Mouse (Mus musculus) urinary bladder, postnatal 14 days (tissue): Measurements from ENCODE around the gene Tnfsf4.

Experiments
- DNase-seq: peaks from one replicate; pipeline ENCODE4 v3.0.0; 2021; ENCODE audit warnings: low spot score

Gene Tnfsf4

DNA sequence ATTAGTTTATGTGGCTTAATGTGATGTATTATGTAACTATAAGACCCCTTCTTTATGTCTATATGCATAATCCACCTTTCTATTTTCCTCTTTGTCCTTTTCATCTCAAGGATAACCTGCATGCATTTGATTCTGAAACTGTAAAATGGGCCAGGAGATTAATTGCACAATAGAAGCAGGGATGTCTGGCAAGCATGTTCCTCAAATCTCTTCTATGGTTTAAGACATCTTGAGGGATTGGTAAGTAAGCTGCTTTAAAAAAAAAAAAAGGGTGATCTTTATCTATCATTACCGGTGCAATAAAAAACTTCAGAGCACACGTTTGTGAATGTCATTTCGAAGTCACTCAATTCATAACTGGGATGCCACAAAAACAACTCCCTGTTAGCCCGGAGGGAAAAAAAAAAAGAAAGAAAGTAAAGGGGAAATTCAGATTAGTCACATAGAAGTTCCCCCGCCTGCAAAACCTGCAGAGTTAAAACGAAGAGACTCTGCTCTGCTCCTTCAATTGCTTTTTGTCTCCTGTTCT is at the start of gene Tnfsf4:
TSS of gene Tnfsf4 (plus strand) at position 479 of the 529 bp plus-strand sequence.
- DNase-seq: no peak

DNA sequence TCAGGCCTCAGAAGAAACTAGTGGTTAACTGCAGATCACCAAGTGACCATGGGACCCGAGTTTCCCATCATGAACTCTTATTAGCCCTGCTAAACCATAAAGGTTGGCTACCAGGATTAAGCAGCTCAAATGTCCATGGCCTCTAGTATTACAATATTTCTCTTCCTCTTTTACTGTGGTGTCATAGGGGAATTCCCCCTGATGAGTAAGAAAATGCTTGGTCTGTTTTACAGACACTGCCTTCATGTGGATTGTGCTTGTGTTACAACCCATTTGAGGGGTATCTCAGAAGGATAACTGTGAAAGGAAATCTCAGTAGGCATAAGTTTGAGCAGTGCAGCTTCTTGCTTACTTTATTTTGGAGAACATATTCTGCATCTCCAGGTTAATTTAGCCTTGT is 44.2 kb upstream of the Tnfsf4 start:
- DNase-seq: no peak

DNA sequence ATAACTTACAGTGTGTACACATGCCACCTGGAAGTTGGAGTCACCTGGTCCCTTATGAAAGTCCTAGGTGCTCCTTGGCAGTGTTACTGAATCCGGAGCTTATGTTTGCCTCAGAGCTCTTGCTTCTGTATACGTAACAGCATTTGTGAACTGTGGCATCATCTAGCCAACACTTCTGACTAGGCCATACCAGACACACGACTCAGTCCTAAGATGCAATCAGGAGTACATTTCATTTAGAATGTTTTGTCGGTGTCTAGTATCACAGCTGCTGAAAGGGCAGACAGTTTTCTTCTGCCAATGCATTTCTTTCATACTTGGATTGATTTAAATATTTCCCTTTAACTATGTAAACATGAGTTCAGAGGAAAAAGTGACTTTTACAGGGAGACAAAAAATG is 30.2 kb upstream of the Tnfsf4 start:
- DNase-seq: no peak

DNA sequence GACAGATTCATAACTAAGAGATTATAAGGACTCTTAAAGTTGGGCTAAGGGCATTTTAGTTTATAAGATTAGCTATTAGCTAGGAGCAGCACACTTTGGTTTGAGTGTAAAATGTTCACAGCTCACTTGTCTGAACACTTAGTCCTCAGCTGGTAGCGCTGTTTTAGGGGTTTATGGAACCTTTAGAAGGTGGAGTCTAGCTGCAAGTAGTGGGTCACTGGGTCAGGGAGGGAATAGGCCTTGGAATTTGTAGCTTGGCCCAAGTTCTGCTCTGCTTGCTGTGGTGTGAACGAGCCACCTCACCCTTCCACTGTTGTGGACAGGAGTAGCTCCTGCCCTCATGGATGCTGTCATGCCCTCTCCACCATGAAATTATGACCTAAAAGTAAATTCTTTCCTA is 23.3 kb upstream of the Tnfsf4 start:
- DNase-seq: no peak

DNA sequence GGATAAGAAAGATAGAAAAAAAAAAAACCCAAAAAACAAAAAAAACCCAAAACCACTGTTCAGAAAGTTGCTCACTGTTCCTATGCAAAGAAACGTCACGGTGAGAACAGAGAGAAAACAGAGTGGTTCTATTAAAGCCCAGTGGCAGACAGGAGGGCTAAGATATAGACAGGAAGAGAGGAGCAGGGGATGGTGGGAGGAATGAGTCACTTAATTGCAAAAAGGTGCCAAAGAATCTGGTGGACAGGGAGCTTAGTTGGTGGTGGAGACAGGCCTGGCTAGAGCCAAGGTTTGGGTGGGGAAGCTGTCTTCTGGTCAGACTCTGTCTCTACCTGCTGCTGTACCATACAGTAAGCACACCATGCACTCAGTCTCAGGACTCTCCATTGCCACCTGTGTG is 19.3 kb upstream of the Tnfsf4 start:
- DNase-seq: no peak

DNA sequence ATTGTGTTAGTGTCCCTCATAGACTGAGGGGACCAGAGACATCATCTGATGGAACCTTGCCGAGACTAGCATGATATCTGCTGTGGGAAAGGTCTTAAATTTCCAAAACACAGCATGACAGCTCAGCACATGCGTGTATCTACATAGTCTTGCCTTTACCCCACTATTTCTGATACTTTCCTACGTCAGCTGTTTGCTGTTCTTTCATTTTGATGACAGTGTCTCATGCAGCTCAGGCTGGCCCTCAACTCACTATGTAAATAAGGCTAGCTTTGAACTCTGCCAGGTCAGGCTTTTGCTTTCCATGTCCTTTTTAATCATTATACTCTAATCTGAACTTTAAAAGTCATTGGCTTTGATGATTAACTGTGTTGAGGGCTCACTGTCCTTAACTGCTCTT is 16.6 kb upstream of the Tnfsf4 start:
- no peak for DNase-seq

DNA sequence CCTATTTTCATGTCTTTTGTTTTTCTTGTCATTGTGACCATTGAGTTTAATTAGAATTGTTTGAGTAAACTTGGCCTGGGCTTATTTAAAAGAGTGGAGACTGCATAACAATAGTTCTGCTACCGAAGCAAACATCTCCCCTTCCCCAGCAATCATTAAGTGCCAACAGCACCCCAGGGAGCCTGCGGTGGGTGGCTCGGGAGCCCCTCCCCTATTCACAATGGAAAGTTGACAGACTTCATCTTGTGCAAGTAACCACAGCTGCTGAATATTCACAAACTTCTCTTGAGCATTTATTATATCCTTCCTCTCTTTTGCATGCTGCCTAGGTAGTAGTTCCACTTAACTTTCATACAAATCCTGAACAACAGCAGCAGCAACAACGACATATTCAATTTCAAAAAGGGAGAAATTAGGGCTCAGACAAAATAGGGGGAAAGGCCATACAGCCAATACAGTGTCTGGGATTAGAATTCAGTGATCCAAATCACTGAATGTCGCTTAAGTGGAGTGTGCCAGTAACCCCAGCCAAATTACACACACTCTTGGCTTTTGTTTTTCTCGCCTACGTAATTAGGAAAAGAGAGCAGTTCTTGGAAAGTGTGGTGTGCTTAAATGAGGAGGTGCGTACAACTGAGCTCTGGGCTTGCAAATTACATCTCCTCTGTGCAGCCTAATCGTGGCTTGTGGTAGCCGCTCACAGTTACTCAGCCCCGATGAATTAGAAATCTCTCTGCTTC is 15.4 kb upstream of the Tnfsf4 start:
- no peak for DNase-seq

DNA sequence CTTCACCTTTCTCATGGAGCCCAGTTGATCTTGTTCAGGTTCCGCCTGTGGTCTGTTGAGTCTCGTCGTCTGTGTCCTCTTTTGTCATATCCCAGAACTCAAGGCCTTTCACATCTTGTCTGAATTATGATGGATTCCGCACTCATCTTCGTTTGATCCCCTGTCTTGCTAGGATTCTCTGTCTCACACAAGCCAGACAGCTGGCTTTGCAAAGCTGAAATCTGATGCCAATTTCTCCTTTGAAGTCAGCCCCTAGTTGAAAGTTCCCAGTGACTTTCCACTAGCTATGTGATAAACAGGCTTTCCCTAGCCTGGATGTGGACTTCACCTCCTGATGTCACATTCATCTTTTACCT is 14.8 kb upstream of the Tnfsf4 start:
- no peak for DNase-seq

DNA sequence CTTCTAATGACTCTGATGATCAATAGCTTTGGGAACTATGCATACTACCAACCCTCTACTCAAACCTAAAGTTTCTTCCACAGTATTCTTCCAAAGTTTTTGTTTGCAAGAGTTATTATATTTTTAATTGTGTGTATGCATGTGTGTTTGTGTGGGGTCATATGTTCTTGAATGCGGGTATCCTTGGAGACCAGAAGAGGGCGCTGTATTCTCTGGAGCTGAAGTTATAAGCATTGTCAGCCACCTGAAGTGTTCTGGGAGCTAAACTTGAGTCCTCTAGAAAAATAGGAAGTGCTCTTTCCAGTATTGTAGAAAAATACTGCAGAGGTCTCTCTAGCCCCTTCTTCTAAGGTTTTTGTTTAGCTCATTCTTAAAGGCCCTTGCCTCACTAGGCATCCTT is 5.1 kb upstream of the Tnfsf4 start:
- no peak for DNase-seq

DNA sequence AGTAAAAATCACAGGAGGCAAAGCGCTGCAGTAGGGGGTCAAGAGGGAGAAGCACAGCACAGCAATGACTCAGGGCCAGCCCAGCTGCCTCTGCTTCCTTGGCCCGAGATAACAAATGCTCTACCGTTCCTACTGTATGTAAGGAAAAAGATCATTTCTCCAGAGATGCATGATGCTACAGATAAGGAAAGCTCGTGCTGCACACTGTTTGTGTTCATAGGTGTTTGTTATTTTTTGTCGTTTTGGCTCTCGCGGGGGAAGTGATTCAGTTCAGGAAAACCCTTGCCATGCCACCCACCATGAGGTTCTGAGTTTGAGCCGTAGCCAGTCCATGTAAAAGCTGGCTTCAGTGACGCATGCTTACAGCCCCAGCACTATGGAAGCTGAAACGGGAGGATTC is 2.3 kb upstream of the Tnfsf4 start:
- DNase-seq: no peak

DNA sequence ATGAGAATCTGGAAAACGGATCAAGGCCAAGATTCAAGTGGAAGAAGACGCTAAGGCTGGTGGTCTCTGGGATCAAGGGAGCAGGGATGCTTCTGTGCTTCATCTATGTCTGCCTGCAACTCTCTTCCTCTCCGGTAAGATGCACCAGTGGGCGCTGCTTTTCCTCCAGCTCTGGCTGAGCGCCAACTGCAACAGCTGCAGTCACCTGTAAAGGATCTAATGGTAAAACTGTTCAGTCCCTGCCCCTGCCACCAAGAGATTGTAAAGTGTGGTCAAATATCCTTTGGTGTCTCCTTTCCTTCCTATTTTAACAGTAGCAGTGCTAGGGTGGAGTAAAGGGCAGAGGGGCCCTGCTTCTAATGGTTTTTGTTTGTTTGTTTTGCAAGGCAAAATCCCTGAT is 401 bp downstream of the Tnfsf4 start:
- DNase-seq: no peak

DNA sequence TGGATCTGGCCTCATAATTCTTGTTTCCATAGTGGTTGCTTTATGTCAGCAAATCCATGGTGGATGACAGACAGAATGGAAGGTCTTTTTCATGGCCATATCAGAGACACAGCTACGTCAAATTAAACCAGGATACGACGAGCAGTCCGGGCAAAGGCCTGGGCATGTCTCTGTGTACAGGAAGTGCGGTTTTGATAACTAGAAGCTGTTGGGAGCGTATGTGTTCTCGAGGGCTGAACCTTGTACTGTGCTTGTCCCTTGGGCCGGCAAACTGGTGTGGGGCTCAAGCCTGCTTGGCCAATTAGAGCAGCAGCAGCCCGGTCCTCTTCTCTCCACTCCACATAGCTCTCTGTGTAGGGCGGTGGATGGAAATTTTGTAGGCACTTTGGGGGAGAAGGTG is 1.1 kb downstream of the Tnfsf4 start:
- DNase-seq: no peak

DNA sequence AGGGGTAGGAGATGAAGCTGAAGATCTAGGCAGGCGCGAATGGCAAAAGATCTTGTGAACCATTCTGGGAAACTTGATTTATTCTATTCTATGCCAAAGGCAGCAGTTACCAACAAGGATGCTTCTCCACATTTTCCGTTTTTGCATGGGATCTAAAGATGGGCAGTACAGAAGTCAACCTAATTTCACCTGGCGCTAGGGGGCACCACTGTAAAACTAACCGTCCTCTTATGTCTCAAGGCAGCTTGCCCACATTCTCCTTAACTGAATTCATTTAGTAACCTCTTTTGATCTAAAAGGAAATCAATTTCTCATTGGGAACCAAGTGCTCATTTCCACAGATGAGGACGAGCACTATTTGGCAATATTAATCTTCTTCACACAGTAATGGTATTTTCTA is 4.9 kb downstream of the Tnfsf4 start:
- peak; percentile 79 for DNase-seq

DNA sequence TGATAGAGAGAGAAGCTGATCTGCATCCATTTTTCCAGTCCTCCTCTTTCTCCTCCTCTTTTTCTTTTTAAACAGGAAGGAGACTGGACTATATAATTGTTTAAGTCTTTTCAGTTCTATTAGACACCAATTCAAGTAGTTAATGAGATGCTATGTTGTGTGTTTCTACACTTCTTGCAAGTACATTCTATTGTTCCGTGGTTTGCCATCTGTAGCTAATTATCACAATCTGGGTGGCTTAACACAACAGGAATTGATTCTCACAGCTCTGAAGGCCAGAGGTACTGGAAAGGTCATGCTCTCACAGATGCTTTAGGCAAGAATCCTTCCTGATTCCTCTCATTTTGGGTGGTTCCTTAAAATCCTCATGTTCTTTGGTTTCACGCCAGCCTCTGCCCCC is 7.9 kb downstream of the Tnfsf4 start:
- no peak for DNase-seq

DNA sequence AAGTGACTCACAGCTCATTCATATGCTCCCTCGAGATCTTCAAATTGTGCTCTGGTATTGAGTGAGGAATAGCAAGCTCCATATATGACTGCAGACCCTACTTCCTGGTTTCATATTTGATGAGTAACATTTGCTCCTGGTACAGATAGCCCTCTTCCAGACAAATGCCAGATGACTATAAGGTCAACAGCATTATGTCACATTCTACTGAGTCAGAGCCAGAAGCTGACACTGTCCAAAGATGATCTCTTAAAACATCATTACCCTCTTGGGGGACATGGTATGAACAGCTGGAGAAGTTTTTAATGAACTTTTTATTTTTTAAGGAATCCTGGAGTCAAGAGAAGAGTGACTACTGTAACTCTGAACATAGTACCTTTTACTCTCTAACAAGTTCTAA is 11.3 kb downstream of the Tnfsf4 start:
- no peak for DNase-seq

DNA sequence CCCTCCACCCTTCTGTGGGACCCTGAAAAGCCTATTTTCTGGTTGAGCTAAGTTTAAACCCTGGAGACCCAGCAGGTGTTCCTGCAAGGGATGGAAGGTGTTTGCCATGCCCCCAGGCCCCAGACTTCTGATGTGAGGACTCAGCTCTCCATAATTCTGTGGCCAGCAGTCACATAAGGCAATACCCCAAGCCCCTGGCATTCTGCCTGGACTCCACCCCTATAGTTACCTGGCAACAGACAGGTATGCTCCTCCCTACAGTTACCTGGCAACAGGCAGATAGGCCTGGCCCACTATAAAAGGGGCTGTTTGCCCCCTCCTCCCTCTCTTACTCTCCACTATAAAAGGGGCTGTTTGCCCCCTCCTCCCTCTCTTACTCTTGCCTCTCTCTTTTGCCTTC is 24.7 kb downstream of the Tnfsf4 start:
- no peak for DNase-seq

DNA sequence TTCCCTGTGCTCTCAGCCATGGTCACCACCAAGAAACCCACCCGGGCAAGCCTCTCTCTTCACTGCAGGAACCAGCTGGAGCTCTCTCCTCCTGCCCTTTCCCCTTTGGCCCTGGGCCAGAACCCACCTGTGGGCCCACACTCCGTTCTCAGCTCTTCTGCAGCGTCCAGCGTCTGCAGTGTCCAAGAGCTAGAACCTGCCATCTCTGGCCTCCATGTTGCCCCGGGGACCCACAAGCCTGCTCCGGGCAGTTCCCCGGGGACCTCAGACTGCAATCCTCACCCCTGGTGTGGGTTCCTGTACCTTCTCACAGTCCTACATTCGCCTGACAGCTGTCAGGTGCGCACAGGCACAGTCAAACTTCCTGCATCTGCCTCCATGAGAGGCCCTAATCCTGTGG is 25.4 kb downstream of the Tnfsf4 start:
- DNase-seq: no peak

DNA sequence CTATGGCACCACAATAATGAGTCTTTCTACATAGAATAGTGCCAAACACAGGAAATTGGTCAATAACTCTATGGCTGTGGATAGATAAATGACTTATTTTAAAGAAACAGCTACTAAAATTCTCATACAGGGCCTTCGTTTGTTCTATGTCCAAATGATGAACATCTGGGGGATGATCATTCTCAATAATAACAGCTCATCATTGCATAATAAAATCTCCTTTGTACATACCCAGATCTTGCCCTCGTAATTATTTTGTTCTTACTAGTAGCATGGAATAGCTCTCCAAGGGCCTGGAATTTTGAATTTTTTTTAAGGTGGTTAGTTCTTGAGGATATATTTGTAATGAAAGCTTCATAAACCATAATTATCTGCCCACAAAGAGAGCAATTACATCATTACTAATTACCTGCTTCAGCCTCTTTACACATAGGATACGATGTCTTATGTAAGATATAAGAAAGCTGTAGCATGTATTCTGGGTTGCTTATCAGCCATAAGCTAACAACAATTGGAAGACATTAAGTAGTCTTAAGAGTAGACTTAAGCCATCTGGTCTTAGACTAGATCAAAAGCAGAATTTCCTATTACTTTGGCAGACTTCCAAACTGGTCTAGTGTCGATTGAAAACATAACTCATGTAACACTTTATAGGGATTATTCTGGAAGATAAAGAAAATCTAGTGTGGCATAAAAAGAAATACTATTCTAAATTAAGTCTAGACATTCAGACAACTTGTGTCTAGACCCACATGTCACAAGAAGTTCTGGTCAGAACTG is 31.3 kb downstream of the Tnfsf4 start:
- DNase-seq: no peak

DNA sequence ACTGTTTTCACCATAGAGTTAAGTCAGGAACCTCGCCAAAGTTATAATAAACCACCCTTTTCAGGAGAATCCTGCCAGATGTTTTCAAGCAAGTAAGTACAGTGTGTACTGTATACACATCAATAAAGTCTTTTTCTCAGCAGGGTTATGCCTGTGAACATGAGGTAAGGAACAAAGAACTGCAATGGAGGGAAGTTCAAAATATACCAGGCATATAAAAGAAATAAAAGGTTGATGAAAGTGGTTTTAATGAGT is 31.8 kb downstream of the Tnfsf4 start:
- DNase-seq: no peak

DNA sequence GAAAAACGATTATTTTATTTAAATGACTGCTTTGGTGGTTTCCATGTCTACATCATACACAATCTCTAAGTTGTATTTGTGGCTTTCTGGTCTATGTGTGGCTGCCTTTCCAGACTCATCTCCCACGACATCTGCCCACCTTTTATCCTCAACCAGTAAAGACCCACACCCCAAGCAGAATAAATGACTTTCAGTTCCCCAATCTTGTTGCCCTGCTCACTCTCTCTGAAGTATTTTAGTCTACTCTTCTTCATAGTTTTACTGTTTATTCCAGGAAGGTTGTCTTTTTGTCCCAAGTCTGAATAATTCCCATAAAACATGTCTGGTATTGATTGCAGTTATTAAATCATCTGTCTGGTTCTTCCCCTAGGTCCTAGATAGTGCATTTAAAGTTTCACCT is 40.6 kb downstream of the Tnfsf4 start:
- no peak for DNase-seq

DNA sequence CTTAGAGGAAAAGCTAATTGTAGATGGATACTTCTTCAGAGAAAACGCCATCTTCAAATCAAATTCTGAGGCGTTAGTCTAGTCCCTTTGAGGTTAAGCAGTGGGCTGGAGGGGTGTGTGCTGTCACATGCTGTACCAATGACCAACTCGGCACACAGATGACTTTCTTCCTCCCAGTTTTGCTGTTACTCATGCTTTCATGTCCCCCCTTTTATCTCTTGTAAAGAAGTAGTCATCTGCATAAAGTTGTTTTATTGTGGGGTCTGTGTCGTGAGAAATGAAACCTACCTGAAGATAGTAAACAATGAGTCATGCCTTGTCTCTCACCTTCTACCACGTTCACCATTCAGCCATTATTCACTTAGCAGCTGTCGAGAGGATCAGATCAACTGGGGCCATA is 41.3 kb downstream of the Tnfsf4 start:
- DNase-seq: no peak

DNA sequence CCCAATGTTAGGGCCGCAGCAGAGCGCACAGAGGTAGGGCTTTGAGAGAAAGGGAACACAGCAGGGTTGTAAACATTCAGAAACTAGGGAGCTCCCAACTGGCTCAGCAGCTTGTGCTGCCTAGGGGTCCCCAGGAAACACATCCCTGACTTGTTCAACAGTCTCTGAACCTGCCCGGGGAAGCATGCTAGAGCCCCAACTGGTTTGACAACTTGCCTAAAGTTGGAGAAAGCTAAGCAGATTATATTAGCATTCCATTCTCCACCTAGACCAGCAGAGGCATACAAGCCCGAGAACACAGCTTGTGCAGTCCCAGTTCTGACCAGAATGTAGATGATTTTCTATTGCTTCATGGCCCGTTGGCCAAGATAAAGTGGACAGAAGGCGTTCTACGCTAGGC is 49.6 kb downstream of the Tnfsf4 start:
- DNase-seq: peak; percentile 80

DNA sequence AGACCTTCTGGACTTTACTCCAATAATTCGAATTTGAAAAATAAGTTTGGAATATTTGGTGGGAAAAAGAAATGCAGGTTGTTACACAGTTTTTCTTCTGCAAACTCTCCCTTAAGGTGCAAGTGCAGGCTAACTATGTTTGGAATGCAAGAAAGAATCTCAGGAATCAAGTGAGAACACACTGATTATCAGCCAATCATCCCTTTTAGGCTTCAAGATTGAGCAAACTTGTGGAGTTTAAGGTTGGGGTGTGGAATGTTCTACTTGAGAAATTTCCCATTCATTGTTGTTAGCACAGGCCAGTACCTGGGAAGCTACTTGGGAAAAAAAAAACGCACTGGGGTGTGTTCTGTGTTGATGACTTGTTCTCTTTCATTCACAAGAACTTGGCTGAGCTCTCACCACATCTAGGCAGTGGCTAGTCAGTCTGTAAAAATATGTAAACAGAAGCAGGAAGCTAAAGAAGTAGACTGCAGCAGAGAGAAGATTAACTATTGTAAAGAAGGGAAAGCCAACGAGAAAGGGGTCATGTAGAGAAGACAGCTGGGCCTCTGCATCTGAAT is 56.6 kb downstream of the Tnfsf4 start:
- no peak for DNase-seq

DNA sequence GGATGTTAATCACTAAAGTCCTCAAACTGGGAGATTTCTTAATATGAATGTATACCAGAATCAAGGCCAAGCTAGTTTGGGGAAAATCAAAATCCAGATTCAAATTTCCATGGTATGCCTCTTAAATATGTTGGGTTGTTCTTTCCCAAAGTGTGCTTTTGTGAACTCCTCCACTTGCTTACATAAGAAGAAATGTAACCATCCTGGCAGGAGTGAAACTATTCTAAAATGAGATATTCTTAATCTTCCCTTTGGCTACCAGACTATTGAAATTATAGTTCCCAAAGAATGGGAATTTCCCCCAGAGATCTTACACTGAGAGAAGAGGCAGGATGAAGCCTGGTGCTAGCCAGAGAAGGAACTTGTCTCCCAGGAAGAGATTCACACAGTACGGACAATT is 57.0 kb downstream of the Tnfsf4 start:
- no peak for DNase-seq
